Mouse (Mus musculus): ENCODE measurements at regions not wholly inside any gene's neighbourhood (a gene's known extent, or its start where the extent isn't known, plus 50 kb on each side); places are given as distances from the start of the nearest gene placed in this dataset.

DNA sequence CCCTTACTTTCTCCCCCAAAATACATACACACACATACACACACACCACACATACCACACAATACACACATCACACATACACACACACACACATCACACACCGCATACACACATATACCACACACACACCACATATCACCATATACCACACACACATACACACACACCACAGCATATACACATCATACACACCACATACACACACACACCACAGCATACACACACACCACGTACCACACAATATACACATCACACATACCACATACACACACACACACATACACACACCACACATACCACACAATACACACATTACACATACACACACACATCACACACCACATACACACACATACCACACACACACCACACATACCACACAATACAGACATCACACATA lies 362.5 kb upstream of the Ubash3b start:
- no peaks in the 10 kb centered on the region for H3K9me3 ChIP-seq
- no peaks in the 10 kb centered on the region for H3K36me3 ChIP-seq (replicated peaks)
- no peak overlapping the region for H3K4me2 ChIP-seq
- H3K4me3 ChIP-seq (replicated peaks) = no peak overlapping the region
- H3K4me1 ChIP-seq = peaks cover 26% of the 10 kb centered on the region
- ATAC-seq (ENCODE audit: low FRiP score) = no peak
- H3K9ac ChIP-seq = 0 out of 2 replicates have a peak overlapping the region, but pooled peaks have one; percentile 21
- H3K27ac ChIP-seq = no peak overlapping the region
- WGBS = 99% methylated on average over 2 of the region's 2 CpGs
- no peaks in the 10 kb centered on the region for H3K27me3 ChIP-seq

DNA sequence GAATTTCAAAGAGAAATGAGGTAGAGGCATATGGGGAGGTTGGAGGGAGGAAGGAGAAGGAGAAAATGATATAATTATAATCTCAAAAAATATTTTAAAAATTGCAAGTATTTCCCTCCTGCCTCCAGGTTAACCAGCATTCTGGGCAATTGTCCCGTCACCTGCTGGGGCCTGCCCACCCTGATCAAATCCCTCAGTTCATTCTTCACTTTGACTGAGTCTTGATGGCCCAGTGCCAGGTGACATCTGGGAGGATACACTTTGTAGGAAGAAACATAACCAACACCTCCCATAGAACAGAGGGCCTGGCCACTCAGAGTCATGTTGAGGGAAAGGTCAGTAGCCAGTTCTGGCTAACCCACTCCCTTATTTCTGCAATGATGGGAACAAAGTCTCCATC lies 360.8 kb upstream of the Ubash3b start:
- no peaks in the 10 kb centered on the region for H3K9me3 ChIP-seq
- H3K4me1 ChIP-seq = peaks cover 26% of the 10 kb centered on the region
- no peak for ATAC-seq (ENCODE audit: low FRiP score)
- H3K27me3 ChIP-seq = no peaks in the 10 kb centered on the region
- 74% methylated on average over 1 of the region's 1 CpGs for WGBS
- no peak overlapping the region for H3K27ac ChIP-seq
- no peak overlapping the region for H3K4me2 ChIP-seq
- H3K36me3 ChIP-seq (replicated peaks) = no peaks in the 10 kb centered on the region
- no peak overlapping the region for H3K9ac ChIP-seq
- no peak overlapping the region for H3K4me3 ChIP-seq (replicated peaks)

DNA sequence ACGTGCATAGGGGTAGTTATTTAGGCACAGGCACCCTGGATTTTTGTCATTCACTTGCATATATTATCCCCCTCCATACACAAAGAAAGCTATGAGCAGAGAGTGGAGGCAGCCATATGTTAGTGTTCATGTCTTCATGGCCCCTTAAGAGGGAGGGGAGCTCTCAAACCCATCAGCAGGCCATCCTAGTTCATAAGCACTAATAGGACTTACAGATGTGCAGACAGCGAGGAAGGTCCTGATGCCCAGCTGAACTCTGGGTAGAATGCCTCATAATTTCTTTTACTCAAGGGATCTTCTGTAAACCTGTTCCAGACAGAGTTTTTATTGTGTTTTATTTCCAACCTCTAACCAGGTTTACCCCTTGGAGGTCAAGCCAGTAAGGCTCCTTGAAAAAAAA lies 356.3 kb upstream of the Ubash3b start:
- Histone ChIP-seq H3K9ac (no peak overlapping the region), H3K36me3 (replicated peaks) (no peaks in the 10 kb centered on the region), H3K27ac (0 out of 2 replicates have a peak overlapping the region, but pooled peaks have one; percentile 20), H3K4me3 (replicated peaks) (no peak overlapping the region), H3K27me3 (no peaks in the 10 kb centered on the region), H3K9me3 (no peaks in the 10 kb centered on the region), H3K4me2 (no peak overlapping the region), H3K4me1 (no peaks in the 10 kb centered on the region)
- no peak for ATAC-seq (ENCODE audit: low FRiP score)
- 71% methylated on average over 2 of the region's 2 CpGs for WGBS

DNA sequence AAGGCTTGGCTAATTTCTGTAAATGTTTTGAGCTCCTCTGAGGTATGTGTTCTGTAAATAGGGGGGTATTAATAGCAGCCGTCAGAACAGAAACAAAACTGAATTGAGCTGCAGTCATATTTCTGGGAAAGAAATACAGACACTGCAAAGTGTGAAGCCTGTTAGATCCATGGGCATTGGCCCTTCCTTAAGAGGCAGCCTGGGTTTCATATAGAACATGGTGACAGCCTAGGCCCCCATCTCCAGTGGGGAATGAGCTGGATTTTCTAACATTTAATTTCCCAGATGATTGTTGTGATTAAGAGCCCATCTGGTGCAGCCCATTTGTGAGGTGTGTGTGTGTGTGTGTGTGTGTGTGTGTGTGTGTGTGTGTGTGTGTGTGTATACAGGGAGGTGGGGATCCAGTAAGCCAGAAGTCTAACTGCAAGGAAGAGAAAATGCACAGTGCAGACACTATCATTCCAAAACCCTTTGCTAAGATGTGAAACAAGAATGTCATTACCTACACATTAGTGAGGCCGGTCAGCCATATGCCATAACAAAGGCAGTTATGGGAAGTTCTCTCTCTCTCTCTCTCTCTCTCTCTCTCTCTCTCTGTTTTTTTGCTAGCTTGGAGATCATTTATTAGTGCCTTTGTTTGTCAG lies 355.7 kb upstream of the Ubash3b start:
- Histone ChIP-seq H3K4me1 (no peaks in the 10 kb centered on the region), H3K9ac (no peak overlapping the region), H3K36me3 (replicated peaks) (no peaks in the 10 kb centered on the region), H3K9me3 (no peaks in the 10 kb centered on the region), H3K27me3 (no peaks in the 10 kb centered on the region), H3K4me3 (replicated peaks) (no peak overlapping the region), H3K27ac (0 out of 2 replicates have a peak overlapping the region, but pooled peaks have one; percentile 20), H3K4me2 (no peak overlapping the region)
- ATAC-seq (ENCODE audit: low FRiP score) = no peak
- 80% methylated on average over 2 of the region's 2 CpGs for WGBS

DNA sequence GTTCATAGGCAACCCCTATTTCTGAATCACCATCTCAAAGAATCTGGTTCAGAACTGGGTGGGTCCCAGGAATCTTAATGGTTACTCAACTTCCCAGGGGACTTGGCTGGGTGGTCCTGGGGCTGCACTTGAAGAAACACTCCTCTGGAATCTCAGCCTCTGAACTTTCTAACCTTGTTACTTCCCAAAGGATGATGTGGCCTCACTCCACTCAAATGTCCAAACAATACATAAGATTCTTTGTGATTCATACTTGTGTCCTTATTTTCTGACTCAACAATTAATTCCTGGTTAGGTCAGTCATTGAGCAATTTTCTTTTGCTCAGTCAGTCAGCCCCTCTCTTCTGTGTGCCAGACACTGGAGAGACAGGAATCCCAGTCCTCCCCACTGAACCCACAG lies 353.7 kb upstream of the Ubash3b start:
- Histone ChIP-seq H3K4me2 (no peak overlapping the region), H3K27ac (no peak overlapping the region), H3K27me3 (no peaks in the 10 kb centered on the region), H3K9me3 (no peaks in the 10 kb centered on the region), H3K4me3 (replicated peaks) (no peak overlapping the region), H3K9ac (no peak overlapping the region), H3K36me3 (replicated peaks) (no peaks in the 10 kb centered on the region), H3K4me1 (no peaks in the 10 kb centered on the region)
- ATAC-seq (ENCODE audit: low FRiP score) = no peak

DNA sequence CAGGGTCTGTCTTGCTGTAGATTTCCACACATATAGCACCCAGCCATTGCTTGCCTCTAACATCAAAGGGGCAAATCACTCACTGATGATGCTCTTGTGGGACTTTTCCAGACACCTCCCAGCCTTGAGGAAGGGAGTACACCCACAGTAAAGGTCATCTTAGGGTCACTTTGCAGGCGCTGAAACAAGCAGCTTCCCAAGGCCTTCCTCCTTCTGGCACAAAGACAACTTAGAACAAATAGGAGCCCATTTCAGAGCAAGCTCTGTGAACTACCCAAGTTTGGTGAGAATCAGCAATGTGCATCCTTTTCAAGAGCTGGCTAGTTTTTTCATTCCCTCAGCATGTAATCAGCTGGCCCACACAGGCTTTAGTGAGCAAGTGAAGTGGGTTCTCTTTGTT lies 352.2 kb upstream of the Ubash3b start:
- no peak overlapping the region for H3K4me2 ChIP-seq
- H3K9me3 ChIP-seq = no peaks in the 10 kb centered on the region
- H3K36me3 ChIP-seq (replicated peaks) = no peaks in the 10 kb centered on the region; the same call in 1 of the 2 replicates
- WGBS = 64% methylated on average over 1 of the region's 1 CpGs
- H3K4me1 ChIP-seq = no peaks in the 10 kb centered on the region
- H3K27me3 ChIP-seq = no peaks in the 10 kb centered on the region
- no peak overlapping the region for H3K4me3 ChIP-seq (replicated peaks)
- ATAC-seq (ENCODE audit: low FRiP score) = no peak
- H3K9ac ChIP-seq = no peak overlapping the region
- no peak overlapping the region for H3K27ac ChIP-seq

DNA sequence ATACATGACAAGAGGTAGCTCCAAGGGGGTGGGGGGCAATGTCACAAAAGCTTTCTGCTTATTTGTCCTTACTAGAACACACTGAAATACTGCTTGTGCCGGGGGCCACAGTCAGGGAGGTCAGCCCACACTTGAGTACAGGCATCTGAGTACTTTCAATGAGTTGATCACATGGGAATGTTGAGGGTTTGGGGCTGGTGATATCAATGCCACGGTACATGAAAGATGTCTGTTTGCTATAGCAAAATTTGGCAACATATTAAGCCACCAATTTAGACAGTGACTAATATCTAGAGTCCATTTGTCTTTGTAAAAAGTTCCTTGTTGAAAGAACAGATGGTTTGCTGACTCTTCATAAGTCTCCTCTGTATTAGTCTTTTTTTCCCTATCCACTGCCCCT lies 348.1 kb upstream of the Ubash3b start:
- H3K36me3 ChIP-seq (replicated peaks) = no peaks in the 10 kb centered on the region; the same call in none of the 2 replicates
- 94% methylated on average over 2 of the region's 2 CpGs for WGBS
- no peak for ATAC-seq (ENCODE audit: low FRiP score)
- no peaks in the 10 kb centered on the region for H3K4me1 ChIP-seq
- no peak overlapping the region for H3K27ac ChIP-seq
- no peak overlapping the region for H3K4me3 ChIP-seq (replicated peaks)
- no peaks in the 10 kb centered on the region for H3K27me3 ChIP-seq
- H3K4me2 ChIP-seq = no peak overlapping the region
- no peak overlapping the region for H3K9ac ChIP-seq
- H3K9me3 ChIP-seq = no peaks in the 10 kb centered on the region

DNA sequence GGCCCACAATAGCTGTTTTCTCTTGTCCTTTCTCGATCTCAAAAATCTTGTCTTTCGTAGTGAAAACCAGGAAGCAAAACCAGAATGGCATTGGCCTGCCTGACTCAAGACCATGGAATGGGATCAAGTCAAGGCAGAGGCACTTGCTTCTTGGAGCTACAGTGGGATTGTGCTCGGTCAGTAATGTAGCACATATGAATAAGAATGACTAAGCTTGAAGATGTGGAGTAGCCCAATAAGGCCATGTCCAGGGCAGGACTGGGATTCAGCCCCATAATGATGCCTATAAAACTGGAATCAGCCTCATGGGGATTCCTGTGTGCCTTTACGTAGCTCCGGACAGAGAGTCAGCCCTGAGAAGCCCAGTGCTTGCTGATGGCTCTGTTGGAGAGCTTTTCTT lies 347.2 kb upstream of the Ubash3b start:
- no peak overlapping the region for H3K27ac ChIP-seq
- H3K4me1 ChIP-seq = no peaks in the 10 kb centered on the region
- no peaks in the 10 kb centered on the region; the same call in none of the 2 replicates for H3K36me3 ChIP-seq (replicated peaks)
- WGBS = 96% methylated on average over 5 of the region's 5 CpGs
- H3K4me2 ChIP-seq = no peak overlapping the region
- no peaks in the 10 kb centered on the region for H3K27me3 ChIP-seq
- H3K9me3 ChIP-seq = no peaks in the 10 kb centered on the region
- ATAC-seq (ENCODE audit: low FRiP score) = no peak
- H3K9ac ChIP-seq = no peak overlapping the region
- H3K4me3 ChIP-seq (replicated peaks) = no peak overlapping the region

DNA sequence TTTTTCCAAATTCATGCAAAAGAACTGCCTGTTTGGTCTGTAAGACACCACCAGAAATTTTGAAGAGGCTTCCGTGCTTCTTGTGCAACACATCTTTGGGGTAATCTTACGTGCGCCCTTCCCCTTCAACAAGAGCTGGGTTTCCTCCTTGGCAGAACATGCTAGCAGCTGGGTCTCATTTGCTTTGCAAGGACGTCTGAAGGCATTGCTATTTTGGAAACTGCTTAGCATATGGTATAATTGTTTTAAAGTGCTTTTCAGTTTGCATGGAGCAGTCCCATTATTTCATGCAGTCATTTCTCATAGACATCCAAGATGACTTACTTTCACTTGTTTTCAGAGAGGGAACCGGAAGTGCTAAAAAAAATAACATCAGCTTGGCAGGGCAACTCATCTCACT lies 336.8 kb upstream of the Ubash3b start:
- Histone ChIP-seq H3K36me3 (replicated peaks) (0 out of 2 replicates have a peak, but pooled peaks cover 14% of the 10 kb centered on the region), H3K9me3 (no peaks in the 10 kb centered on the region), H3K9ac (no peak overlapping the region), H3K27ac (no peak overlapping the region), H3K4me3 (replicated peaks) (no peak overlapping the region), H3K27me3 (no peaks in the 10 kb centered on the region), H3K4me1 (no peaks in the 10 kb centered on the region), H3K4me2 (no peak overlapping the region)
- 90% methylated on average over 5 of the region's 5 CpGs for WGBS
- no peak for ATAC-seq (ENCODE audit: low FRiP score)

DNA sequence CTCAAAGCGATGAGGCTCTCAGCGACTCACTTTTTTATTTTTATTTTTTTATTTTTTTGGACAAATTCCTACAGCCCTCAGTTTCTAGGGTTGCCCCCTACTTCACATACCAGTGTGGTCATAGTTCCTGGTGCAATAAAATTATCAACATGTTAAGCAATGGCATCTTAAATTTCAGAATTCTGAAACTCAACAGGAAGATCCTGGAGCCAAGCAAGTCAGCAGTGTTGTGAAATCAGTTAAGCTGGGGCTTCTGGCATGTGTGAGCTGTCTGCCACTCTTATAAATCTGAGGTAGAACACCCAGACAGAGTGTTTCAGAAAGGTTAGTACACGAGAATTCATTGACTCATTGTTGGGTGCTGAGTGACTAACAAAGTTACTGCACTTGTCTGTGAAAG lies 328.6 kb upstream of the Ubash3b start:
- peaks cover 19% of the 10 kb centered on the region; the same call in 1 of the 2 replicates for H3K36me3 ChIP-seq (replicated peaks)
- 91% methylated on average over 3 of the region's 3 CpGs for WGBS

DNA sequence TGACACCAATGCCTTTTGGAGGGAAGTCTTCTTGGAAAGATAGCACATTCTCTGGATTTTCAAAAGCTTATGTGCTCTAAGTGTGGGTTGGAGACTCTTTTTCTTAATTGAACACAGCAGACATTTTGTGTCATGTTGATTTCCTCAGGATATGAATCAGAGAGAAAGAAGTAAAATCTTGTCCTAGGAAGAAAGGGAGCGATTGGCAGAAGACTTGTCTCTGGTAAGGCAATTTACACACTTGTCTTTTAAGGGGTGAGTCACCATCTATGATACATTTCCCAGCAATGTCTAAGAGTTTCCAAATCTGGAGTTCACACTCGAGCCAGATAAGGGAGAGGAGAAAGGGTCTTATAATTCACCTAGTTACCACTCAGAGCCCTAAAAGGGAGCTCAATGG lies 326.5 kb upstream of the Ubash3b start:
- H3K27ac ChIP-seq = no peak overlapping the region
- H3K9ac ChIP-seq = no peak overlapping the region
- 90% methylated on average over 2 of the region's 2 CpGs for WGBS
- H3K27me3 ChIP-seq = no peaks in the 10 kb centered on the region
- no peak overlapping the region for H3K4me2 ChIP-seq
- H3K4me1 ChIP-seq = peaks cover 7% of the 10 kb centered on the region; the same call in 1 of the 2 replicates
- no peak for ATAC-seq (ENCODE audit: low FRiP score)
- H3K9me3 ChIP-seq = no peaks in the 10 kb centered on the region
- H3K36me3 ChIP-seq (replicated peaks) = peaks cover 19% of the 10 kb centered on the region; the same call in 1 of the 2 replicates
- no peak overlapping the region for H3K4me3 ChIP-seq (replicated peaks)

More for the DNA sequence above, 328.6 kb upstream of the Ubash3b start:
- no peak overlapping the region for H3K4me3 ChIP-seq (replicated peaks)
- H3K27ac ChIP-seq = no peak overlapping the region
- H3K4me2 ChIP-seq = no peak overlapping the region
- H3K4me1 ChIP-seq = peaks cover 5% of the 10 kb centered on the region; the same call in 1 of the 2 replicates
- no peaks in the 10 kb centered on the region for H3K9me3 ChIP-seq
- ATAC-seq (ENCODE audit: low FRiP score) = no peak
- no peak overlapping the region for H3K9ac ChIP-seq
- H3K27me3 ChIP-seq = no peaks in the 10 kb centered on the region

DNA sequence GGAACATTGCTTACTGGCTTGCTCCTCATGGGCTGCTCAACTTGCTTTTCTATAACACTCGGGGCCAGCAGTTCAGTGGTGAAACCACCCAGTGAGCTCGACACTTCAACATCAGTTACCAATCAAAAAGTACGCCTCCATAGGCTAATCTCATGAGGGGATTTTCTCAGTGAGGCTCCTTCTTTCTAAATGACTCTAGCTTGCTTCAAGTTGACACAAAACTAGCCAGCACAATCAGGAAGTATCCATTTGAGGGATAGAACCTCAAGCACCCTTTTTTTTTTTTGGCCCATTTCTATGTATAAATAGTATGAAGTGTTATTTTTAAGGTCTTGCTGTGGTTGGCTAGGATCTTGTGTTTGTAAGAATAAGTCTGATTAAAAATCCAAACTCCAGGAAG lies 321.7 kb upstream of the Ubash3b start:
- Histone ChIP-seq H3K4me3 (replicated peaks) (no peak overlapping the region), H3K9me3 (no peaks in the 10 kb centered on the region), H3K27me3 (no peaks in the 10 kb centered on the region), H3K27ac (no peak overlapping the region), H3K36me3 (replicated peaks) (no peaks in the 10 kb centered on the region), H3K4me2 (no peak overlapping the region), H3K4me1 (peaks cover 8% of the 10 kb centered on the region), H3K9ac (no peak overlapping the region)
- ATAC-seq (ENCODE audit: low FRiP score) = no peak
- WGBS = 90% methylated on average over 3 of the region's 3 CpGs

DNA sequence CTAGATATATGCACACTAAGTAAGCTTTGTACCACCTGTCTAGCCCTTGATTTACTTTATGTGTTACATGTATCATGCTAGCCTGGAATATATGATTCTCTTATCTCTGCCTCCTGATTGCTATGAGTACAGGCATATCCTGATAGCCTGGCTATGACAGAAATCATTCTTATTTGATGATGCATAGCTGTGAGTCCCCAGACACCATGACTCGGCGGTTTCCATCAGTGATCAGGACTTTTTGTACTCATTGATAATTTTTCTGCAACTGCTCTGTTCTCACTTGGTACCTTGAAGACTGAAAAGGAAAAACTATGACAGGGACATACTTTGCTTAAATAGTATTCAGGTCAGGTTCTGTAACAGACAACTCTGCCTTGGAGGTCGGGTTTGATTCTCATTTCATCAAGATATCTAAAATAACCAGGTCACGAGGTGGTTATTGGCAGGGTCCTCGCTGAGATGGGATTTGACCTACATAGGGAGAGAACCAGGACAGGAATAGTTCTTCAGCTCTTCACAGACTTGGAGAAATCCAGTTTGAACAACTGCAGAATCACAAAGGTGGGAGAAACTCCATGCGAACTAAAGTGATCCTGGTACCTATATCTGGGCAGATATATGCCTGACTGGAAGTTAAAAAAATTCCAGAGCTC lies 320.2 kb upstream of the Ubash3b start:
- Histone ChIP-seq H3K27me3 (no peaks in the 10 kb centered on the region), H3K27ac (no peak overlapping the region), H3K36me3 (replicated peaks) (no peaks in the 10 kb centered on the region), H3K9ac (no peak overlapping the region), H3K4me2 (no peak overlapping the region), H3K9me3 (no peaks in the 10 kb centered on the region), H3K4me1 (peaks cover 12% of the 10 kb centered on the region), H3K4me3 (replicated peaks) (no peak overlapping the region)
- no peak for ATAC-seq (ENCODE audit: low FRiP score)
- WGBS = 94% methylated on average over 6 of the region's 6 CpGs

Data from forebrain, embryonic 12.5 days (tissue).